Mouse (Mus musculus): ENCODE measurements around the gene Ptpa.

DNA sequence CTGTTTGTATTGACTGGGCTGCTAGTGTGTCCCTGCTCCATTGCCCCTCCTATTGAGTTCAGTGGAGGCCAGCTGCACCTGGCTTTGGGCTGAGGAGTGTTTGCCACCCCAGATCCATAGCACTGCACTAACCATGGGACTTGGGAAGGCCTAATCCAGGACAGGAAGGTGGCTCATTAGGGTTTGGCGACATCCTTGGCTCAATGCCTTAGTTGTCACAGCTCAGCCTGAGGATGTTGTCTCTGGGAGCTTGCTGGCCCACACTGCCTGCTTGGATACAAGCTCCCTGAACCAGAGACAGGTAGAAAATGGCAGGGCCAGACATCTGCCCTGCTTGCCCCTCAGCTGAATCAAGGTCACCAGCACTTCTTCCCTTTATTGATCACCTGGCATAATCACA is 14.3 kb upstream of the Ptpa start:
- TF ChIP-seq CTCF (IDR thresholded peaks at IDR 0.05; ENCODE audit: borderline replicate concordance, extremely low read depth, insufficient read depth, insufficient read length) (no peak), POLR2A (IDR thresholded peaks at IDR 0.05; ENCODE audit: borderline replicate concordance, extremely low read depth, insufficient read depth, insufficient read length, poor library complexity, severe bottlenecking) (no peak)
